Mouse (Mus musculus): Measurements from ENCODE around the gene Bola3.

The Bola3 gene

GRCm38 (mm10) chr6:83395544-83396229 lies 46.7 kb downstream of the Bola3 start:
- no peak for DNase-seq (ENCODE audit: low spot score)

DNA sequence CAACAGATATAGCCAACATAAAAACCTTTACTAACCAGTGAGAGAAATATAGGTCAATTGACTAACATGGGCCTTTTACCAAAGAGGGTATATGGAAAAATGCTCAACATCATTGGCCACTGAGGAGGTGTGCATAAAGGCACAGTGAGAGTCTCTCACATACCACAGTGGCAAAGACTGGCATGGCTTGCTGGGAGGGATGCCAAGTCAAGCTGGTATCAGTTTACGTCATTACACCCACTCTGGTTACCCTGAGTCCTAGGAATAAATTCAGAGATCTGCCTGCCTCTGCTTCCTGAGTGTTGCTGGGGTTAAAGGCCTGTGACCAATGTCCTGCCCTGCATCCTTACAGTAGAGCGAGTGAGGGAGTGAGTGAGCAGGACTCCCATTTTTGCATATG lies 47.8 kb downstream of the Bola3 start:
- no peak for DNase-seq (ENCODE audit: low spot score)

- no peak for DNase-seq (ENCODE audit: low spot score)
These were observed 48.8 kb downstream of the Bola3 start for GRCm38 (mm10) chr6:83397728-83398127.

DNA sequence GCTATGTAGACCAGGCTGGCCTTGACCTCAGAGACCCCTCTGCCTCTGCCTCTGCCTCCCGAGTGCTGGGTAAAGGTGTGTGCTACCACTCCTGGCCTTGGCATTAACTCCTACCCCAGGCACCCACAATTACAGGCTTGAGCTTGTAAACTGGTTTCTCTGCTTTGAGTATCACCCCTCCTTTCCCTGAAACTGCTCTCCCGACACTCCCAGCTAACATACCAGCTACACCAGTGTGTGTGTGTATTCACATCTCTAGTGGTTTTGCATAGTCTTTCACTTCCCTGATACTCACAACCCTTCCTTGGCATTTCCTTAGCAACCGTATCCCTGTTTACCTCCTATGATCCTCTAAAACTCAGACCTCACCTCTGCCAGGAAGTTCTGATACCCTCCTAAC lies 50.8 kb downstream of the Bola3 start:
- DNase-seq (ENCODE audit: low spot score), result no peak

GRCm38 (mm10) chr6:83403481-83403880 lies 54.5 kb downstream of the Bola3 start:
- no peak for DNase-seq (ENCODE audit: low spot score)

DNA sequence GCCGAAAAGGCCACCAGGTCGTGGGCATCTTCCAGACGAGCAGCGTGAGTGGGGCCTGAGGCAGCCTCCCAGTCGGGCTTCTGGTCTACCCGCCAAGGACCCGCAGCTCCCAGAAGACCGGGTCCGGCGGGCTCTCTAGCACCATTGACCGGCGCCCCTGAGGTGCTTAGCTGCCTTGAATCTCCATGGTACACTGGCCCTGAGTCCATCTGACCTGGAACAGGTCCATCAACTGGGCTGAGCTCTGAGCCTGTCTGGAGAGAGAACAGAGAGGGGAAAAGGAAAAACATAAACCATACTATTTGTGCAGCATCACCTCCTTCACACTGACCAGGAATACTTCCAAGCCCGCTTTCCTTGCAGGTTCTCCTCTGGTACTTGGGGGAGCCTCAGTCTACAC lies 55.6 kb downstream of the Bola3 start:
- DNase-seq (ENCODE audit: low spot score), result no peak

- DNase-seq (ENCODE audit: low spot score), result no peak
These were observed 56.6 kb downstream of the Bola3 start for GRCm38 (mm10) chr6:83405511-83406064.

GRCm38 (mm10) chr6:83408510-83408909 lies 59.6 kb downstream of the Bola3 start:
- no peak for DNase-seq (ENCODE audit: low spot score)
